Mouse (Mus musculus): Measurements from ENCODE around the gene Ube3b.

DNA sequence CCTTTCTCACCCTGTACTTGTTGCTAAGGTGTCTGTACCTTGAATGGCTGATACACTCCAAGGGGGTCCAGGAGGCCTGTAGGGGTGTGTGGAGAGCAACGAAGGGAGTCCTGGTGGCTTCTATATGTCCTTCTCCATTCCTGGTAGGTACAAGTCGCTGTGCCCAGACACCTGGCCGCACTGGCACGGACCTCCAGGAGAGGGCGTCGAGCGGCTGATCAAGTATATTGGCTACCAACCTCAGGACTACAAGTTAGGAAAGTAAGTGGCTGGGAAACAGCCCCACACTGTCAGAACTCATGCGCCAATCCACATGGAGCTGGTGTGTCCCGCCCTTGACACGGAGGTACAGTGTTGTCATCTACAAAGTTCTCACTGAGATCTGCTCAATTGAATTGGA, 28.9 kb upstream of the Ube3b start:
- no peak for TF ChIP-seq POU5F1 (IDR thresholded peaks at IDR 0.05; ENCODE audit: borderline replicate concordance, low read length)
- peak; percentile 23; the same call in 1 of the 2 replicates for TF ChIP-seq CTCF (conservative IDR thresholded peaks at IDR 0.05; ENCODE audit: low read length)
- no peak for TF ChIP-seq NANOG (IDR thresholded peaks at IDR 0.05; ENCODE audit: borderline replicate concordance, low read length)
